Mouse (Mus musculus) myocyte (in vitro differentiated cells): ENCODE measurements around the gene Ppp1r7.

Experiments used
- E2F4 ChIP-seq: IDR thresholded peaks from one replicate; pipeline ENCODE4 v1.6.1; 2011; ENCODE audit warnings: mild to moderate bottlenecking, control low read depth, moderate library complexity; ENCODE audit not compliant: insufficient read depth
- MAX ChIP-seq: IDR thresholded peaks from one replicate; pipeline ENCODE4 v1.6.1; 2011; ENCODE audit warnings: low read depth, mild to moderate bottlenecking, control low read depth
- MYOG ChIP-seq, 3 experiments: IDR thresholded peaks; one replicate each; pipeline ENCODE4 v1.6.1; 2011; ENCODE audit warnings: control low read depth in 2 of 3, low read depth in 2 of 3, mild to moderate bottlenecking in 2 of 3; ENCODE audit not compliant: insufficient read length in 2 of 3, control insufficient read depth in 1 of 3, insufficient read depth in 1 of 3
- POLR2A ChIP-seq: IDR thresholded peaks from one replicate; pipeline ENCODE4 v1.6.1; 2011; ENCODE audit warnings: low read depth, mild to moderate bottlenecking, control low read depth, moderate library complexity; ENCODE audit not compliant: insufficient read length
- POLR2AphosphoS2 ChIP-seq: IDR thresholded peaks from one replicate; pipeline ENCODE4 v1.6.1; 2011; ENCODE audit warnings: low read depth, control low read depth; ENCODE audit not compliant: insufficient read length
- TCF12 ChIP-seq: IDR thresholded peaks from one replicate; pipeline ENCODE4 v1.6.1; 2011; ENCODE audit warnings: mild to moderate bottlenecking, control low read depth; ENCODE audit not compliant: poor library complexity, insufficient read depth, severe bottlenecking
- USF1 ChIP-seq: IDR thresholded peaks from one replicate; pipeline ENCODE4 v1.6.1; 2011; ENCODE audit warnings: low read depth, mild to moderate bottlenecking, control low read depth, moderate library complexity

DNA sequence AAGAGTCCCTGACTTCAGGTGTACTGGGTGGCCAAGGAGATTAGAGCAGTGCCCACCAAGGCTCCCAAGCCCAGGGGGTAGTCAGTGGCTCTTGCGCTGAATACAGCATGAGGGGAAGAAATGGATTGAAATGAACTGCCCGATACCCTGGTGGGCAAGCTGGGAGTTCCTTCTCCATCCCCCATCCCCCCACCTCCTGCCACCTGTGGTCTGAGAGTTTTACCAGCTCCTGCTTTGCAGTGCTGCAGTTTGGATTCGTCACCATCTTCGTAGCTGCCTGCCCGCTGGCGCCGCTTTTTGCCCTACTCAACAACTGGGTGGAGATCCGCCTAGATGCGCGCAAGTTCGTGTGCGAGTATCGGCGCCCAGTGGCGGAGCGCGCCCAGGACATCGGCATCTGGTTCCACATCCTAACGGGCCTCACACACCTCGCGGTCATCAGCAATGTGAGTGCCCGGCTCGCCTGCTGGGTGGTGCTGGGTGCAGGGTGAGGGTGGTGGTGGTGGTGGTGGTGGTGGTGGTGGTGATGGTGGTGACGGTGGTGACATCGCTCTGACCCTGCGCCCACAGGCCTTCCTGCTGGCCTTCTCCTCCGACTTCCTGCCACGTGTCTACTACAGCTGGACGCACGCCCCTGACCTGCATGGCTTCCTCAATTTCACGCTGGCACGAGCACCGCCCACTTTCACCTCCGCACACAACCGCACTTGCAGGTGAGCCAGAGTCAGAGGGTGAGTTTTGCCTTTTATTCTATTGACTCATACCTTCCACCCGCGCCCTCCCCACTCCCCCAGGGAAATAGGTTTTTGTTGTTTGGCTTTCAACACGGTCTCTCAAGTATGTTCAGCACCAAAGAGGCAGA lies 58.8 kb downstream of the Ppp1r7 start:
- TF ChIP-seq MYOG (IDR thresholded peaks at IDR 0.05; ENCODE audit: control insufficient read depth in 1 of 3, insufficient read depth in 1 of 3, insufficient read length in 2 of 3, low read depth in 2 of 3), result no peak
- no peak for TF ChIP-seq POLR2A
- TF ChIP-seq E2F4, result no peak
- no peak for TF ChIP-seq POLR2AphosphoS2
- TF ChIP-seq USF1, result no peak
- no peak for TF ChIP-seq TCF12
- no peak for TF ChIP-seq MAX
